Mouse (Mus musculus): ENCODE measurements around the gene Nhlrc4. TPM values are rescaled to one million over a fixed set of nuclear protein-coding genes. Genes with fewer than 3 reads are reported as not detected.
A peak's percentile ranks its signal among the peaks of the same experiment; 100 is the strongest.

The Nhlrc4 gene
- total and polyA plus RNA-seq, 3 experiments: 0.10 to 2.8 (median 0.30) TPM

DNA sequence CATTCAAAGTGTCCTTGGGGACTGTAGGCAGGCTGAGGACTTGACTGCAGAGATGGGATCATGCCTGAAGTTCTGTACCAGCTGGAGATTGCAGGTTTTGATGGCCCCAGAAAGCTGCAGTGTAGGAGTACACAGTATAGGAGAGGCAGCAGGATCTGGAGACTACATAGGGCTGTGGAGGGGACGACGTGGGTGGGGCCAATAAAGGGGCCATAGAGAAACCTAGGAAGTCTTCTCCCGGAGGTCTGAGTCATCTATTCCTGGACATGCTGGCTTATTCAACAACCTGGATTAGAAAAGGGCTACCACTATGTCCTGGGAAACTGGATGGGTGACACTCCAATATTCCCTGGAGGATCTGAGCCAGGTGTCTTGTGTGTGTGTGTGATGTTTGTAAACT is 11.0 kb upstream of the Nhlrc4 start:
- DNase-seq: no peak
- Histone ChIP-seq H3K79me2 (replicated peaks; ENCODE audit: control insufficient read depth, insufficient read depth, low read length) (no peaks in the 10 kb centered on the region), H3K4me3 (no peak overlapping the region), H3K9ac (ENCODE audit: low read depth, low read length) (no peak overlapping the region), H3K27me3 (ENCODE audit: control insufficient read depth, insufficient read depth, low read length) (peaks cover 6% of the 10 kb centered on the region; the same call in 1 of the 2 replicates), H3K36me3 (ENCODE audit: control insufficient read depth, insufficient read depth, low read length) (no peaks in the 10 kb centered on the region), H3K27ac (no peak overlapping the region), H3K4me1 (ENCODE audit: control insufficient read depth, insufficient read depth, low read length) (no peaks in the 10 kb centered on the region)
- 25% methylated on average over 3 of the region's 3 CpGs for WGBS
- no peak for TF ChIP-seq POLR2A (IDR thresholded peaks at IDR 0.05; ENCODE audit: insufficient read depth, low read depth, low read length)
- no peak for TF ChIP-seq CTCF (IDR thresholded peaks at IDR 0.05)
- intact Hi-C loops (cut with DNase I): no loop called here

- Histone ChIP-seq H3K79me2 (replicated peaks; ENCODE audit: control insufficient read depth, insufficient read depth, low read length) (no peaks in the 10 kb centered on the region), H3K36me3 (ENCODE audit: control insufficient read depth, insufficient read depth, low read length) (no peaks in the 10 kb centered on the region), H3K27me3 (ENCODE audit: control insufficient read depth, insufficient read depth, low read length) (peaks cover 6% of the 10 kb centered on the region; the same call in 1 of the 2 replicates), H3K4me1 (ENCODE audit: control insufficient read depth, insufficient read depth, low read length) (no peaks in the 10 kb centered on the region), H3K9ac (ENCODE audit: low read depth, low read length) (no peak overlapping the region), H3K27ac (no peak overlapping the region), H3K4me3 (no peak overlapping the region)
- DNase-seq: no peak
- no peak for TF ChIP-seq POLR2A (IDR thresholded peaks at IDR 0.05; ENCODE audit: insufficient read depth, low read depth, low read length)
- no peak for TF ChIP-seq EP300 (IDR thresholded peaks at IDR 0.05; ENCODE audit: insufficient read depth, low read depth, low read length)
- no peak for TF ChIP-seq CTCF (IDR thresholded peaks at IDR 0.05)
- intact Hi-C loops (cut with DNase I): no loop called here
- WGBS: 71% methylated on average over 2 of the region's 2 CpGs
Observed at GRCm38 (mm10) chr17:25954671-25955070, 9.9 kb upstream of the Nhlrc4 start.

DNA sequence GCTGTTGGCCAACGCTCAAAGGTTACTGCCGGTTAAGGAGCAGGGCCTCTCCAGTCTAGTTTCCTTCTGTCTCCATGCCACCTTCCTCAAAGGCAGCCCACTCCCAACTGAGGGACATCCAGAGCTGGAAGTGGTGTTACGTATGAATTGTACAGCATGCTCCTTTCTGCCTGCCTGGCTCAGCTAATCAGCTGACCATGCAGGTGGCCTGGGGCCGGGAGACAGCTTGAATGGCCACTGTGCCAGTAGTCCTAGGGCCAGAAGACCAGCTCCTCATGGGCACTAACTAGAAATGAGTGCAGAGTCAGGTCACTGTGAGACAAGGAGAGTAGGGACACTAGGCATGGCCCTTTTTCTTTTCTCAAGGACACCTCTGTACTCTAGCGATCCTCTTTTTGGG is 8.4 kb upstream of the Nhlrc4 start:
- H3K4me3 ChIP-seq: no peak overlapping the region
- intact Hi-C loops (cut with DNase I): no loop called here
- TF ChIP-seq EP300 (IDR thresholded peaks at IDR 0.05; ENCODE audit: insufficient read depth, low read depth, low read length): no peak
- no peak for TF ChIP-seq POLR2A (IDR thresholded peaks at IDR 0.05; ENCODE audit: insufficient read depth, low read depth, low read length)
- TF ChIP-seq CTCF (IDR thresholded peaks at IDR 0.05): no peak
- no peak for DNase-seq
- no peak overlapping the region for H3K9ac ChIP-seq (ENCODE audit: low read depth, low read length)
- no peaks in the 10 kb centered on the region for H3K79me2 ChIP-seq (replicated peaks; ENCODE audit: control insufficient read depth, insufficient read depth, low read length)
- H3K4me1 ChIP-seq (ENCODE audit: control insufficient read depth, insufficient read depth, low read length): no peaks in the 10 kb centered on the region
- no peak overlapping the region for H3K27ac ChIP-seq
- WGBS: 76% methylated on average over 5 of the region's 5 CpGs
- no peaks in the 10 kb centered on the region for H3K36me3 ChIP-seq (ENCODE audit: control insufficient read depth, insufficient read depth, low read length)
- H3K27me3 ChIP-seq (ENCODE audit: control insufficient read depth, insufficient read depth, low read length): peaks cover 6% of the 10 kb centered on the region; the same call in 1 of the 2 replicates

DNA sequence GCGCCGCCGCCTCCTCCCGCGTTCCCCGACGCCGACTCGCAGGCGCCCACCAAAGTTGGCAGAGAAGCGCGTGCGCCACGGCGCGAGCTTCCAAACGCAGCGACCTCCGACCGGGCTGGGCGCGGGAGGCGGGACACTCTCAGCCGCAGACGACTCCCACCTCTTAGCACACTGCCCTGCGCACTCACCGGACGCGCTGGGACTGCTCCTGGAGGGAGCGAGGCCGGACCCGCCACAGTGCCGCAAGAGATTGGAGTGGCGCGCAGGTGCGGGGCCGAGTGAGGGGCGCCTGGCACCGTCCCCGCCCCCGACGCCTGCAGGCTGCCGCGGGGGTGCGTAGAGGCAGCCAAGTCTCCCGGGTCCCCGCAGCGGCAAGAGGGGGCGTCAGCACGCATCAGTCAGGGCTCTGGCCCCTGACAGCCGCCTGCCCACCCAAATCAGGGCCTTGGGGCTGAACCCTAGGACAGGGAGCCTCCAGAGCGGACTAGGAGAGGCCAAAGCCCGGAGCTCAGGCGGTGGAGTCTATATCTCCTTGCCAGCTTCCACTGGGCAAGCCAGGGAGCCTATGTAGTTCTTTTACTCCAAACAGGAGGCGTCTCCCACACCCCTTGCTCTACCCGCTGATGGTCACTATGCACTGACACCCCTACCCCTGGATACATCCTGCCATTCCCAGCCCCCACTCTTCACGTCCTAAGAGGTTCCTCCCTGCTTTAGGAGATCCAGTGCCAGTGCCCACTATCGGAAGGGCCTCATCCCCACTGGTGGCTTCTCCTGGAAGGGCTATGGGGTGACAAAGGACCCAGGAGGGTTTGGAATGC is 7.3 kb upstream of the Nhlrc4 start, which contains the start of gene A930017K11Rik:
Gene A930017K11Rik, minus strand, starts transcription at position 763 of the 821 bp plus-strand sequence.
- Histone ChIP-seq H3K9ac (ENCODE audit: low read depth, low read length) (peak within 1 kb of the TSS; percentile 46), H3K36me3 (ENCODE audit: control insufficient read depth, insufficient read depth, low read length) (no peaks in the 10 kb centered on the region), H3K4me3 (peak within 1 kb of the TSS; percentile 40), H3K27me3 (ENCODE audit: control insufficient read depth, insufficient read depth, low read length) (peaks cover 6% of the 10 kb centered on the region; the same call in 1 of the 2 replicates), H3K4me1 (ENCODE audit: control insufficient read depth, insufficient read depth, low read length) (no peaks in the 10 kb centered on the region), H3K27ac (no peak within 1 kb of the TSS), H3K79me2 (replicated peaks; ENCODE audit: control insufficient read depth, insufficient read depth, low read length) (no peaks in the 10 kb centered on the region)
- no peak for TF ChIP-seq EP300 (IDR thresholded peaks at IDR 0.05; ENCODE audit: insufficient read depth, low read depth, low read length)
- no peak for TF ChIP-seq CTCF (IDR thresholded peaks at IDR 0.05)
- TF ChIP-seq POLR2A (IDR thresholded peaks at IDR 0.05; ENCODE audit: insufficient read depth, low read depth, low read length): no peak
- intact Hi-C loops (cut with DNase I): no loop called here
- 3% methylated on average over 58 of the region's 58 CpGs for WGBS
- no peak for DNase-seq

- Histone ChIP-seq H3K4me1 (ENCODE audit: control insufficient read depth, insufficient read depth, low read length) (no peaks in the 10 kb centered on the region), H3K4me3 (peak overlapping the region; percentile 40), H3K27ac (no peak overlapping the region), H3K79me2 (replicated peaks; ENCODE audit: control insufficient read depth, insufficient read depth, low read length) (no peaks in the 10 kb centered on the region), H3K36me3 (ENCODE audit: control insufficient read depth, insufficient read depth, low read length) (no peaks in the 10 kb centered on the region), H3K27me3 (ENCODE audit: control insufficient read depth, insufficient read depth, low read length) (peaks cover 6% of the 10 kb centered on the region; the same call in 1 of the 2 replicates), H3K9ac (ENCODE audit: low read depth, low read length) (peak overlapping the region; percentile 46)
- no peak for DNase-seq
- TF ChIP-seq CTCF (IDR thresholded peaks at IDR 0.05): no peak
- no peak for TF ChIP-seq POLR2A (IDR thresholded peaks at IDR 0.05; ENCODE audit: insufficient read depth, low read depth, low read length)
- no peak for TF ChIP-seq EP300 (IDR thresholded peaks at IDR 0.05; ENCODE audit: insufficient read depth, low read depth, low read length)
- WGBS: 1% methylated on average over 33 of the region's 33 CpGs
- intact Hi-C loops (cut with DNase I): no loop called here
Observed at GRCm38 (mm10) chr17:25951225-25951802, 6.6 kb upstream of the Nhlrc4 start.

DNA sequence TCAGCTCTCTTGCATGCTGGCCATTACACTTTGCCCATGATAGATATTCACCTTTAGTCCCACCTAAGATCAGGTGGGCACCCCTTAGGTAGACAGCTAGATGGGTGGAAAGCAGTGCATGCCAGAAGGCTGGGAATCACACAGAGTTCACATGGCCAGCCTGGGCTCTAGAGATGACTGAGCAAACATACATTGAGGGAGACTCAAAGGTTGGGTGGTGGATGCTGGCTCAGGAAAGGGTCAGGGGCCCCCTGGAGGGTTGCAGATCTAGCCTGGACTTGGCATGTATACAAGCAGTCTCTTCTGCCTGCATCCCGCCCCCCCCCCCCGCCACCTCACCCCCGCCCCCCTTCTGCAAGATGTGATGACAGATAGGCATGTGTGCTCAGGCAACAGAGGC is 5.9 kb upstream of the Nhlrc4 start:
- Histone ChIP-seq H3K27me3 (ENCODE audit: control insufficient read depth, insufficient read depth, low read length) (peaks cover 6% of the 10 kb centered on the region; the same call in 1 of the 2 replicates), H3K9ac (ENCODE audit: low read depth, low read length) (no peak overlapping the region), H3K79me2 (replicated peaks; ENCODE audit: control insufficient read depth, insufficient read depth, low read length) (no peaks in the 10 kb centered on the region), H3K36me3 (ENCODE audit: control insufficient read depth, insufficient read depth, low read length) (no peaks in the 10 kb centered on the region), H3K4me3 (no peak overlapping the region), H3K4me1 (ENCODE audit: control insufficient read depth, insufficient read depth, low read length) (no peaks in the 10 kb centered on the region; the same call in 1 of the 2 replicates), H3K27ac (no peak overlapping the region)
- intact Hi-C loops (cut with DNase I): no loop called here
- WGBS: 20% methylated on average over 1 of the region's 3 CpGs
- no peak for TF ChIP-seq EP300 (IDR thresholded peaks at IDR 0.05; ENCODE audit: insufficient read depth, low read depth, low read length)
- no peak for TF ChIP-seq POLR2A (IDR thresholded peaks at IDR 0.05; ENCODE audit: insufficient read depth, low read depth, low read length)
- no peak for TF ChIP-seq CTCF (IDR thresholded peaks at IDR 0.05)
- DNase-seq: no peak
